Mouse (Mus musculus) kidney, adult 2 months (tissue): Measurements from ENCODE around the gene Trpc3.

Source experiments
- CTCF ChIP-seq: fragments of 200-500 bp; conservative IDR thresholded peaks from 2 replicates; pipeline ENCODE4 v1.5.1; 2011; ENCODE audit warnings: low read depth, mild to moderate bottlenecking, control low read depth, low read length, moderate library complexity, mixed read lengths; ENCODE audit not compliant: insufficient read depth, insufficient read length
- POLR2A ChIP-seq: fragments of 200-500 bp; IDR thresholded peaks from one replicate; pipeline ENCODE4 v1.6.1; 2011; ENCODE audit warnings: low read depth, low read length, control low read depth

- TF ChIP-seq CTCF: no peak
- no peak for TF ChIP-seq POLR2A
Measured at GRCm38 (mm10) chr3:36643354-36643753, 46.6 kb downstream of the Trpc3 start.
